Mouse (Mus musculus) embryonic facial prominence, embryonic 10.5 days (tissue): Measurements from ENCODE around the gene Rassf3. TPM values are rescaled to one million over a fixed set of nuclear protein-coding genes. Genes with fewer than 3 reads are reported as not detected.
A peak's percentile ranks its signal among the peaks of the same experiment; 100 is the strongest.

Experiments
- DNase-seq: peaks from one replicate; pipeline ENCODE4 v3.0.0-alpha.2; 2017; ENCODE audit warnings: low spot score
- H3K27ac ChIP-seq: fragments of 300-500 bp; sonication (generic); replicated peaks from 2 replicates; pipeline ENCODE4 v1.5.1; 2016; ENCODE audit warnings: mild to moderate bottlenecking
- H3K27me3 ChIP-seq: fragments of 300-500 bp; sonication (generic); replicated peaks from 2 replicates; pipeline ENCODE4 v1.6.1; 2016; ENCODE audit warnings: low read depth, mild to moderate bottlenecking; ENCODE audit not compliant: poor library complexity, severe bottlenecking
- H3K36me3 ChIP-seq: fragments of 300-500 bp; sonication (generic); replicated peaks from 2 replicates; pipeline ENCODE4 v1.6.1; 2016; ENCODE audit warnings: mild to moderate bottlenecking, moderate library complexity
- H3K4me1 ChIP-seq: fragments of 300-500 bp; sonication (generic); 2 replicates; pipeline ENCODE4 v1.6.1; 2016
- H3K4me3 ChIP-seq: fragments of 300-500 bp; sonication (generic); 2 replicates; pipeline ENCODE4 v1.5.1; 2016; ENCODE audit warnings: mild to moderate bottlenecking, moderate library complexity
- H3K9me3 ChIP-seq: fragments of 300-500 bp; sonication (generic); 2 replicates; pipeline ENCODE4 v1.6.1; 2016; ENCODE audit warnings: mild to moderate bottlenecking
- WGBS: fragments of 180-500 bp; shearing (Covaris S2); methylation state at CpG from one replicate; pipeline ENCODE4 v1.1.7; 2016; 5-methylcytosine and 5-hydroxymethylcytosine counted together
- polyA plus RNA-seq: library from polyadenylated mRNA; unstranded; fragments of >200 nt; fragmentation: Nextera tagmentation; extraction: Ambion mirVana; gene quantifications from 2 replicates; pipeline ENCODE4 v1.2.1, GENCODE M21; 2016

Gene Rassf3
- polyA plus RNA-seq, 1 experiment from 2014 or later, result 19.4 TPM

DNA sequence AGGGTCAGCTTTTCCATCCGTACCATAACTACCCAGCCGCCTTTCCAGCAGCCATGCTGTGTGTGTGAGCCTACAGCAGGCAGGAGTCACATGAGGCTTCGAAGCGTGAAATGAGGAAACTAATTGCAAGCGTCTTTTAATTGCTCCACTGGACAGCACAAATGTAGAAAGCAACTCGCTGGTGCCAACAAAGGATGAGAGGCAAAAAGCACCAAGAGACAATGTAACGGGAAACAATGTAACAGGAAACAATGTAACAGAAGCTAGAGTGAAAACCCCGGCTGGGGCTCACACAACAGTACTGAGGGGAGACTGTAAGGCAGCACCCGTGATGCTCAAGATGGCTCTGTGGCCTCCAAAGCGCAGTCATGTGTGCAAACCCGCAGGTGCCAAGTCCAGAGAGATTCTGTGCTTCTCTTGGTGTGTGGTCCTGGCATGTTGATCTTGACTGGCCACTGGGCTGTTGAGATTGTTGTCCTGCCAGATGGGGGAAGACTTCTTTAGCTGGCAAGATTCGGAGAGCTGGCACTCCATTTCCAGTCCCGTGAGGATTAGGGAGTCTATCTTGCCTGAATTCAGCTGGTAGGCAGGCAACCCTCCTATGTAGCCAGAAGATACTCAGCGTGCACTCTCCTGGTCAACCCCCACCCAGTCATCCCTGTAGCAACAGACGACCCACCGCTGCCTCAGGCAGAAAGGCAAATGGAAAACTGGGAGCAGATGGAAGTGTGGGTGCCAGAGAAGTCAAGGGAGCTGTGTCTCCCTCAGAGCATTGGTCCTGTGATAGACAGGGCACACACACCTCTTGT, 52.4 kb downstream of the Rassf3 start:
- DNase-seq, result no peak
- peaks cover 71% of the 10 kb centered on the region for H3K4me1 ChIP-seq
- H3K27ac ChIP-seq, result peak overlapping the region; percentile 51; the same call in 1 of the 2 replicates
- no peak overlapping the region for H3K4me3 ChIP-seq
- no peaks in the 10 kb centered on the region for H3K27me3 ChIP-seq
- WGBS, result 69% methylated on average over 16 of the region's 16 CpGs
- no peaks in the 10 kb centered on the region for H3K9me3 ChIP-seq
- 0 out of 2 replicates have a peak, but pooled peaks cover 2% of the 10 kb centered on the region for H3K36me3 ChIP-seq

DNA sequence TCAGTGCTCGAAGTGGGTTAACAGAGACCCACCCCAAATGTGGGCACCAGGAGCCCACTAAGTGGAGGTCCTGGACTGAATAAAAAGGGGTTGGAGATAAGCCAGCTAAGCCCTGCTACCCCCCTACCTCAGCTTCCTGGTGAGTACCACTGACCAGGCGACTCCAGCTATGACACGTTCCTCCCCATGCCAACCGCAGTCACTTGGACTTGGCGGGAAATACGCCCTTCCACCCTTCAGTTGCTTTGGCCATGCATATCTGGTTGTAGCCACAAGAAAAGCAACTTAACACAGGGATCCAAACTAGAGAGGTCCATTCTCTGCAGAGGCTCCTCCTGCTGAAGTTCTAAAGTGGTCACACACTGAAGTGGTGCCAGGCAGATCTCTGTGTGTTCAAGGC, 53.9 kb downstream of the Rassf3 start:
- WGBS, result 94% methylated on average over 6 of the region's 6 CpGs
- Histone ChIP-seq H3K4me3 (no peak overlapping the region), H3K9me3 (no peaks in the 10 kb centered on the region), H3K36me3 (0 out of 2 replicates have a peak, but pooled peaks cover 2% of the 10 kb centered on the region), H3K4me1 (peaks cover 63% of the 10 kb centered on the region), H3K27ac (no peak overlapping the region), H3K27me3 (no peaks in the 10 kb centered on the region)
- no peak for DNase-seq

DNA sequence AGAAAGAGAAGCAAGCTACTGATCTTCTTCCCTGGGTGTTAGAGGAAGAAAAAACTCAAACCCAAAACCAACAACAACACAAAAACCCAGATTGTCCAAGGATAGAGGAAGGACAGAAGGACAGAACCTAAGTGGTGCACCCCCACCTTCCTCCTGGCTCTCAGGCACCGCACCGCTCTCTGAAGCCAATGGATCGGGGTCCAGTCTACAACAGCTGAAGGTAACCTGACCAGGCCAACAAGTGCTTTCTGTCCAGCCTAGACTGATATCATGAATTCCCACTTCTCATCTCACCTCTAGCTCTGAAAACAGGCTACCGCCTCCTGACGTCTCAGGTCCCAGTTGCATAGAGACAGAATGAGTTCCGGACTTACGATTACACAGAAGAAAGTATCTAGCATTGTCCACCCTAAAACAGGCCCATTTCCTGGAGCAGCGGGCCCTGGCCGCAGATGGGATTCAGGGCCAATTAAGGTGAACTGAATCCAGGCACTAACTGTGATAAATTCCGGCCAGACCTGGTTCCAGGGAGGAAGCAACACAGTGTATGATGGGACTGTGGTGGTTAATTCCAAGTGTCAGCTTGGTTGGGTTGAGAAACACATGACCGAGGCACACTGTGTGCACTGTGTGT, 54.4 kb downstream of the Rassf3 start:
- Histone ChIP-seq H3K27ac (no peak overlapping the region), H3K27me3 (no peaks in the 10 kb centered on the region), H3K9me3 (no peaks in the 10 kb centered on the region), H3K4me1 (peaks cover 63% of the 10 kb centered on the region), H3K4me3 (no peak overlapping the region), H3K36me3 (peaks cover 3% of the 10 kb centered on the region)
- WGBS, result 91% methylated on average over 11 of the region's 11 CpGs
- no peak for DNase-seq

DNA sequence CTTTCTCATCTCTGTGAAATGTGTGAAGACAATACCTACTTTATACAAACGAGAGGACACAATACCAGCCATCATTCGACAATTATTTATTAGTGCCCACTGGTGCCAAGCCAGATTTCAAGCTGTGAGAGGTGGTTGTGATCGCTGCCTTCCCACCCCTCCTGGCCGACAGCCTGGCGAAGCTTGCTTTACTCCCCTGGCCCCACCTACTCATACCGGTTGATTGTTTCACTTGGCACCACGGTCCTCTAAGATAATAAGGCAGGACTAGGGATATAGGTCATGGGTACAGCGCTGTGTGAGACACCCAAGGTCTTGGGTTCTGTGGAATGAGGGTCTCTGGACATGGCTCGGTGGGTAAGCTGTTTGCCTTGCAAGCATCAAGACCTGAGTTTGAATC, 55.1 kb downstream of the Rassf3 start:
- no peaks in the 10 kb centered on the region for H3K27me3 ChIP-seq
- no peak overlapping the region for H3K27ac ChIP-seq
- 91% methylated on average over 9 of the region's 9 CpGs for WGBS
- no peaks in the 10 kb centered on the region for H3K9me3 ChIP-seq
- H3K4me3 ChIP-seq, result no peak overlapping the region
- peaks cover 60% of the 10 kb centered on the region for H3K4me1 ChIP-seq
- DNase-seq, result no peak
- H3K36me3 ChIP-seq, result peaks cover 11% of the 10 kb centered on the region

DNA sequence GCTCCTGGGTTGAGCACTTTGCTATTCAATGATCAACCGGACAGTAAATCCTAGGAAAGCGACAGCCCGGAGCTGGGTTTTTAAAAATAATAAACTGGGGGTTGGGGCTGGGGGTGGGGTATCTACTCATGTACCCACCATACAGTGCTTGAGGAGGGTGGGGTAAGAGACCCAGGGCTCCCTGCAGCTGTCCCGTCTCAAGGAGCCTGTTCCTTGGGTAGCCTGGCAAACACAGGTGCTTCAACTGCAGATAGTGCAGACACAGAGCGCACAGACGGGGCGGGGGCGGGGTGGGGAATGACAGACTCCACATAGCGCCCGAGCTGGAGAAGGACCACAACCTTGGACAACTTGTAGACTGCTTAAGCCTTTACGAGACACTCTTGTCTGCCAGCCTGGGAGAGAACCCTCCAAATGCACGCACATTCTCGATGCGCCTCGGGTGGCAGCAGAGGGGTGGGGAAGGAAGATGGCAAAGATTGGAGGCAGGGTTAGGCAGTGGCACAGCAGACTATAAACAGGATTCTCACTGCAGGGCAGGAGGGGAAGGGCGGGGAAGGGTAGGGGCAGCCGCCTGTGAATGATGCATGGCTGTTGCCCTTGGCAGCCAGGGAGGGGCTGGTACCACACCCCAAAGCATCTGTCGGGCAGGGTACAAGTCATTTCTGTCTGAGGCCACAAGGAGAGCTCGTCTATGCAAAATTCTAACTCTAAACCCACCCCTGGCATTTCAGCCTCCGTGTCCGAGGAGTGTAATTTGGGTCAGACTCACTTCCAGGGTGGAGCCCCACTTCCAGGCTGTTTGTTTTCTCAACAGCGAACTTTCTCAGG, 56.3 kb downstream of the Rassf3 start:
- Histone ChIP-seq H3K9me3 (no peaks in the 10 kb centered on the region), H3K4me1 (peaks cover 56% of the 10 kb centered on the region), H3K27me3 (no peaks in the 10 kb centered on the region), H3K36me3 (peaks cover 19% of the 10 kb centered on the region), H3K4me3 (no peak overlapping the region), H3K27ac (peak overlapping the region; percentile 48; the same call in 1 of the 2 replicates)
- WGBS, result 70% methylated on average over 22 of the region's 22 CpGs
- DNase-seq, result no peak

DNA sequence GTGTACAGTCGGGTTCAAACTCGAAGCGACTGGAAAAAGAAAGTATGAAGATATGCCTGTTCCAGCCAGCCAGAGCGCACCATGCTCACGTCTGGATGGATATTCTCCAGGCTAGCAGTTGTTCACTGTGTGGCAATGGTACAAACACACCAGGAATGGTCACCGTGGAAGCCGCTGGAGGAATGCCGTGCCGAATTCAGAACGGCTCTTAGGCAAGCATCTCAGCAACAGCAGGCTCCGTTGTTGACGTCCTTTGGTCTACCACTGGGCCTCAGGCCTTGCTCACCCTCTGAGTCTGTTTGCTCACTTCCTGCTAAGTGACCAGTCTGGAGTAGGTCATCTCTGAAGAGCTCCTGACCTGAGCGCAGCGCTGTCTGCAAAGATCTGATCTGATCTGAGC, 57.3 kb downstream of the Rassf3 start:
- Histone ChIP-seq H3K27me3 (no peaks in the 10 kb centered on the region), H3K4me3 (no peak overlapping the region), H3K36me3 (peaks cover 30% of the 10 kb centered on the region), H3K27ac (peak overlapping the region; percentile 48), H3K9me3 (no peaks in the 10 kb centered on the region), H3K4me1 (peaks cover 61% of the 10 kb centered on the region)
- DNase-seq, result no peak
- 91% methylated on average over 14 of the region's 14 CpGs for WGBS

DNA sequence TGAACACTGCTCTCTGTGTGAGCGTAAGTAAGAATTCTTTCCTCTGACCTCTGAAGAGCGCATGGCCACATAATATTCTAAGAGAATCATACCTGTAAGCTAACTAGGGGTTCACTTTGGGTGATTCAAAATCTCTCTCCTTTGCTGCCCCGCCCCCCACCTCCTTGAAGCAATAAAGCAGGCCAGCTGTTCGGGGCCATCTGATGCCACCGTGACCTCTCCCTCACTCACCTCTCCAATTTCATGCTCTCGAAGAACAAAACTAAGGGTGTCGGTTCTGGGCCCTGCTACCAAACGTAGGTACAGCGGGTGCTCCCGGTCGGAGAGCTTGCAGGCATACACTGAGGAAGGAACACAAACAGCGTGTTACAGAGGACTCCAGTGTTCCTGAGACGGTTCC, 62.0 kb downstream of the Rassf3 start:
- Histone ChIP-seq H3K27me3 (no peaks in the 10 kb centered on the region), H3K27ac (no peak overlapping the region), H3K9me3 (no peaks in the 10 kb centered on the region), H3K4me3 (no peak overlapping the region), H3K4me1 (peaks cover 41% of the 10 kb centered on the region), H3K36me3 (peaks cover 56% of the 10 kb centered on the region)
- WGBS, result 74% methylated on average over 13 of the region's 13 CpGs
- DNase-seq, result no peak

DNA sequence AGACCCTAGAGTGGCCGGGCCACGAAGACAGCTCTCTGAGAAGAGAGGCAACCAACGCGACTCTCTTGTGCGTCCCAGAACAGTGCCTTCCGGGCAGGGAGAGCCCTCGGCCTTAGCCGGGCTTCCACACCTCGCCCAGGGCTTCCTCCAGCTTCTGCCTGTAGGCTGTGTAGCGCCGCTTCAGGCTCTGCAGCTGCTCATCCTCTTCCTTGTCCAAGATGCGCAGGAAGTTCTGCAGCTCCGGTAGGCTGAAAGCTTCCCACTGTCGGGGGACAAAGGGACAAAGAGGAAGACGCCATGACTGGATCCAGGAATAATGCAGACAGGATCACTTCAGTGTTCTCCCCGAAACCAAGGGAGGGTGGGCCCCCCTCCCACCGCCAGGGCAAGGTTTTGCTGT, 63.3 kb downstream of the Rassf3 start:
- Histone ChIP-seq H3K27me3 (no peaks in the 10 kb centered on the region), H3K27ac (no peak overlapping the region), H3K9me3 (no peaks in the 10 kb centered on the region), H3K4me3 (no peak overlapping the region), H3K4me1 (peaks cover 30% of the 10 kb centered on the region), H3K36me3 (peaks cover 56% of the 10 kb centered on the region)
- no peak for DNase-seq
- WGBS, result 88% methylated on average over 17 of the region's 17 CpGs

DNA sequence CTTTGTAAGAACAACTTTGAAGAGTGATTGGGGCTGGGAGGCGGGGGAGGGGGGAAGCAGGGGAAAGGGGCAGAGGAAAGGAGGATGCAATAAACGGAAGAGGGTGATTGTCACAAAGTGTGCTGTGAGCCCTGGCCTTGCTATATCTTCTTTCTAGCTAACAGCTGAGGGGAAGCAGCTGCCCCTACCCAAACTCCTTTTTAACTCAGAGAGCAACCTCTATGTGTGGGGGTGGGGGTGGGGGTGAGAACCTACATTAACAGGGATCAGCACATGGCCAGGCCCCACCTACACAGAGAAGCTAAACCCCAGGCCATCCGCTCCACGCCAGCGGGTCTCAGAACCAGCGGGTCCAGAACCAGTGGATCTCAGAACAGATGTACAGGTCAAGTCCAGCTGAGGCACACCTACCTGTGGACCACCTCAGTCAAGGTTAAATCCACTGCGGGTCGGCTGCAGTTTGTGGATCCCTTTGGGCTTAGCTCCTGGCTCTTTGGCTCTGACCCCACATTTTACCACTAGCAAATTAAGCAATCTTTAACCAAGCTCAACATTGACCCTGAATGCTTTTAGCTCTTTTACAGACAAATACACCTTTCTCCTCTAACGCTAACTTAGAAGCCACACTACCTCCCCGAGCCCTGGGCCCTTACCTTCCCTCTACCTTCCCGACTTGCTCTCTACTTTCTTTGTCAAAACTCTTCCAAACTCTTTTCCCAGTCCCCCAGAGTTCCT, 64.3 kb downstream of the Rassf3 start:
- Histone ChIP-seq H3K27me3 (no peaks in the 10 kb centered on the region), H3K4me3 (no peak overlapping the region), H3K4me1 (peaks cover 27% of the 10 kb centered on the region), H3K36me3 (peaks cover 56% of the 10 kb centered on the region), H3K27ac (no peak overlapping the region), H3K9me3 (no peaks in the 10 kb centered on the region)
- no peak for DNase-seq
- 87% methylated on average over 11 of the region's 11 CpGs for WGBS

DNA sequence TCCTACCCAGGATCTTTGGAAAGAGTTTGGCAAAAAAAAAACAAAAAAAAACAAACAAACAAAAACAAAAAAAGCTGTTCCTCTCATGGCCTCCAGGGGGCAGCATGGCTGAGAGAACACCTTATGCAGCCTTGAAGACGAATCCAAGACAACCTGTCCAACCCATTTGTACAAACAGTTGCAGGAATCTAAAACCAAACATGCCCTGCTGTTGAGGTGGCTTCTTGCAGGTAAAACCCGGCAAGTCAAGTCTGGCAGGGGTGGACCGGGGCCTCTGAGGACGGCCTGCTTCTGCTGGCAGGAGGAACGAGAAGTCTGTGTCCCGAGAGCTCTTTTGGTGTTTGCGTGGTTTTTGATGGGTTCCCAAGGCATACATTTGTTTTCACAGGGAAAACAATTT, 66.4 kb downstream of the Rassf3 start:
- H3K27ac ChIP-seq, result no peak overlapping the region
- DNase-seq, result peak; percentile 49
- H3K4me1 ChIP-seq, result peaks cover 18% of the 10 kb centered on the region
- peaks cover 35% of the 10 kb centered on the region for H3K36me3 ChIP-seq
- no peak overlapping the region for H3K4me3 ChIP-seq
- H3K9me3 ChIP-seq, result no peaks in the 10 kb centered on the region
- H3K27me3 ChIP-seq, result no peaks in the 10 kb centered on the region
- 70% methylated on average over 7 of the region's 7 CpGs for WGBS

DNA sequence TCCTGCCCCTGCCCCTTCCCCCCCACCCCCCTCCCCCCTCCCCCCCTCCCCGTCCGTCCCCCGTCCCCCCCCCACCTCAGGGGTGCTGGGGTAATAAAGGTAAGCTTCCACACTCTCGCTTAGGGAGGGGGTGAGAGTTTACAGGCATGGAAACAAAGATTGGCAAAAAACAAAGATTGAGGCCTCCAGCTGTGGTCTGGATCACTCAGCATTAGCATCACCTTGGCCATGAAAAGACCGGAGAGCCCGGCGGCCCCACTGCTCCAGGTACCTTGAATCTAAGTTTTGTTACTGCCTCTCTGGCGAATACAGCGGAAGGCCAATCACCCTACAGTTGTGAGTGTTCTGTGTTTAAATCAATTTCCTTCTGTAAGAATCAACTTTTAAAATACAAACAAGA, 72.2 kb downstream of the Rassf3 start:
- WGBS, result 63% methylated on average over 6 of the region's 9 CpGs
- Histone ChIP-seq H3K4me1 (peaks cover 4% of the 10 kb centered on the region), H3K9me3 (no peaks in the 10 kb centered on the region), H3K27ac (no peak overlapping the region), H3K27me3 (no peaks in the 10 kb centered on the region), H3K4me3 (no peak overlapping the region), H3K36me3 (no peaks in the 10 kb centered on the region; the same call in 1 of the 2 replicates)
- no peak for DNase-seq

DNA sequence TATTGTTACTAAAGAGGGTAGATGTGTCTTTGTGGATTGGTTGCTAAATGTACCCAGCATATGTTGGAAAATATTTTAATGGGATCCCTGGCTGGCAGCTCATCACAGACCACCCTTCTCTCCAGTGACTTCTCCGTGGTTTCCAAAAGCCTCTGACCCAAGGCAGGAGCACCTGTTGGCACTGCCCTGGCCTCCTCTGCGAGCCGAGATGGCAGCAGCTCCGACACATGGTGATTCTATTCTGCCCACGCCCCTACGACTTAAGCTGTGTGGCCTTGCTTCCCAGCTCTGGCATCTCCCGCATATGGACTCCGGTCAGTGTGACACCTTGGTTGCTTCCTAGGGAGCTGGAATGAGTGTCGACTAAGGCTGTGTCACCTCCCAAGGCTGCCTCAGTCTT, 73.0 kb downstream of the Rassf3 start:
- 0 out of 2 replicates have a peak overlapping the region, but pooled peaks have one; percentile 2 for H3K27ac ChIP-seq
- H3K4me3 ChIP-seq, result no peak overlapping the region
- peaks cover 4% of the 10 kb centered on the region for H3K4me1 ChIP-seq
- no peaks in the 10 kb centered on the region; the same call in 1 of the 2 replicates for H3K36me3 ChIP-seq
- no peak for DNase-seq
- WGBS, result 74% methylated on average over 9 of the region's 9 CpGs
- no peaks in the 10 kb centered on the region for H3K9me3 ChIP-seq
- H3K27me3 ChIP-seq, result no peaks in the 10 kb centered on the region
